Mouse (Mus musculus) midbrain, postnatal 0 days (tissue): ENCODE results near the gene Smg7. TPM values are rescaled to one million over a fixed set of nuclear protein-coding genes. Genes with fewer than 3 reads are reported as not detected.

Experiments used
- ATAC-seq: fragments of 200-750 bp; cut with Nextera tagmentation; 2 replicates; pipeline ENCODE4 v1.8.0; 2017; ENCODE audit warnings: moderate number of reproducible peaks, mild to moderate bottlenecking, moderate TSS enrichment, moderate library complexity; ENCODE audit not compliant: low FRiP score
- DNase-seq: peaks from one replicate; pipeline ENCODE4 v3.0.0-alpha.2; 2015; ENCODE audit warnings: low spot score
- H3K27ac ChIP-seq: fragments of 300-500 bp; sonication (generic); 2 replicates; pipeline ENCODE4 v1.5.1; 2014; ENCODE audit warnings: low read depth, mild to moderate bottlenecking, low read length, mixed read lengths
- H3K27me3 ChIP-seq: fragments of 300-500 bp; sonication (generic); 2 replicates; pipeline ENCODE4 v1.6.1; 2014; ENCODE audit warnings: low read length, control low read depth, mixed read lengths; ENCODE audit not compliant: insufficient read depth
- H3K36me3 ChIP-seq: fragments of 300-500 bp; sonication (generic); 2 replicates; pipeline ENCODE4 v1.6.1; 2014; ENCODE audit warnings: low read length, control low read depth, mixed read lengths; ENCODE audit not compliant: insufficient read depth
- H3K4me1 ChIP-seq: fragments of 300-500 bp; sonication (generic); 2 replicates; pipeline ENCODE4 v1.6.1; 2014; ENCODE audit warnings: mild to moderate bottlenecking, control low read depth, antibody characterized with exemption, low read length, mixed read lengths; ENCODE audit not compliant: insufficient read depth
- H3K4me2 ChIP-seq: fragments of 300-500 bp; sonication (generic); 2 replicates; pipeline ENCODE4 v1.6.1; 2014; ENCODE audit warnings: low read depth, mild to moderate bottlenecking, low read length, mixed read lengths; ENCODE audit not compliant: poor library complexity, severe bottlenecking
- H3K4me3 ChIP-seq: fragments of 300-500 bp; sonication (generic); 2 replicates; pipeline ENCODE4 v1.5.1; 2014; ENCODE audit warnings: low read depth, mild to moderate bottlenecking, low read length, moderate library complexity
- H3K9ac ChIP-seq: fragments of 300-500 bp; sonication (generic); replicated peaks from 2 replicates; pipeline ENCODE4 v1.6.1; 2014; ENCODE audit warnings: mild to moderate bottlenecking, low read length, moderate library complexity, mixed read lengths; ENCODE audit not compliant: poor library complexity, severe bottlenecking
- H3K9me3 ChIP-seq: fragments of 300-500 bp; sonication (generic); 2 replicates; pipeline ENCODE4 v1.6.1; 2016; ENCODE audit warnings: low read length, control low read depth
- CTCF ChIP-seq: IDR thresholded peaks from 2 replicates; pipeline ENCODE4 v1.5.1; 2016; ENCODE audit warnings: antibody characterized with exemption, mild to moderate bottlenecking
- WGBS: fragments of 180-500 bp; shearing (Covaris S2); extraction: QIAGEN DNeasy Blood & Tissue Kit; methylation state at CpG from one replicate; pipeline ENCODE4 v1.1.7; 2014; 5-methylcytosine and 5-hydroxymethylcytosine counted together
- polyA plus RNA-seq: library from polyadenylated mRNA; unstranded; fragments of >200 nt; fragmentation: Nextera tagmentation; extraction: Ambion mirVana; gene quantifications from 2 replicates; pipeline ENCODE4 v1.2.1, GENCODE M21; 2015
- total RNA-seq: library from RNA; depleted of rRNA; stranded (reverse); fragments of >200 nt; gene quantifications from 2 replicates; pipeline ENCODE4 v1.2.3, GENCODE M21; 2014

Gene Smg7
- total and polyA plus RNA-seq, 2 experiments from 2014 or later = 30.5 to 72.6 TPM

GRCm38 (mm10) chr1:152808392-152808680 is 94.1 kb downstream of the Smg7 start:
- WGBS = 96% methylated on average over 2 of the region's 2 CpGs
- no peaks in the 10 kb centered on the region for H3K9me3 ChIP-seq
- H3K4me1 ChIP-seq = no peaks in the 10 kb centered on the region
- DNase-seq = no peak
- no peaks in the 10 kb centered on the region for H3K36me3 ChIP-seq
- H3K27ac ChIP-seq = no peak overlapping the region
- H3K27me3 ChIP-seq = no peaks in the 10 kb centered on the region
- no peak for TF ChIP-seq CTCF
- no peak for ATAC-seq
- H3K4me2 ChIP-seq = no peak overlapping the region
- no peak overlapping the region for H3K9ac ChIP-seq
- H3K4me3 ChIP-seq = no peak overlapping the region

- Histone ChIP-seq H3K4me2 (no peak overlapping the region), H3K4me3 (no peak overlapping the region), H3K27ac (no peak overlapping the region), H3K27me3 (no peaks in the 10 kb centered on the region), H3K36me3 (no peaks in the 10 kb centered on the region), H3K4me1 (no peaks in the 10 kb centered on the region), H3K9ac (no peak overlapping the region), H3K9me3 (no peaks in the 10 kb centered on the region)
- 80% methylated on average over 18 of the region's 18 CpGs for WGBS
- no peak for ATAC-seq
- no peak for DNase-seq
- no peak for TF ChIP-seq CTCF
Measured at GRCm38 (mm10) chr1:152807619-152808391, 94.6 kb downstream of the Smg7 start.

GRCm38 (mm10) chr1:152804907-152805306 is 97.5 kb downstream of the Smg7 start:
- Histone ChIP-seq H3K4me1 (no peaks in the 10 kb centered on the region), H3K36me3 (no peaks in the 10 kb centered on the region), H3K4me3 (no peak overlapping the region), H3K4me2 (no peak overlapping the region), H3K27ac (no peak overlapping the region), H3K9me3 (no peaks in the 10 kb centered on the region), H3K9ac (no peak overlapping the region), H3K27me3 (no peaks in the 10 kb centered on the region)
- no peak for TF ChIP-seq CTCF
- WGBS = 84% methylated on average over 6 of the region's 6 CpGs
- DNase-seq = no peak
- ATAC-seq = no peak

- DNase-seq (no peak), ATAC-seq (no peak)
- Histone ChIP-seq H3K27me3 (no peaks in the 10 kb centered on the region), H3K4me1 (no peaks in the 10 kb centered on the region), H3K4me3 (no peak overlapping the region), H3K27ac (no peak overlapping the region), H3K9me3 (no peaks in the 10 kb centered on the region), H3K36me3 (no peaks in the 10 kb centered on the region), H3K4me2 (no peak overlapping the region), H3K9ac (no peak overlapping the region)
- 86% methylated on average over 13 of the region's 13 CpGs for WGBS
- TF ChIP-seq CTCF = no peak
Measured at GRCm38 (mm10) chr1:152800633-152801176, 101.7 kb downstream of the Smg7 start.

GRCm38 (mm10) chr1:152799897-152800296 is 102.5 kb downstream of the Smg7 start, which contains the start of gene Ncf2:
TSS of gene Ncf2 (plus strand) at chr1:152800194.
- ATAC-seq (no peak), DNase-seq (no peak)
- no peak within 1 kb of the TSS for H3K4me2 ChIP-seq
- WGBS = 14% methylated on average over 2 of the region's 2 CpGs
- no peaks in the 10 kb centered on the region for H3K36me3 ChIP-seq
- H3K9me3 ChIP-seq = no peaks in the 10 kb centered on the region
- no peak within 1 kb of the TSS for H3K4me3 ChIP-seq
- no peaks in the 10 kb centered on the region for H3K4me1 ChIP-seq
- H3K27me3 ChIP-seq = no peaks in the 10 kb centered on the region
- H3K9ac ChIP-seq = no peak within 1 kb of the TSS
- no peak for TF ChIP-seq CTCF
- H3K27ac ChIP-seq = no peak within 1 kb of the TSS

GRCm38 (mm10) chr1:152798125-152798524 is 104.3 kb downstream of the Smg7 start:
- ATAC-seq (no peak), DNase-seq (no peak)
- no peak for TF ChIP-seq CTCF
- H3K9me3 ChIP-seq = no peaks in the 10 kb centered on the region
- H3K27me3 ChIP-seq = no peaks in the 10 kb centered on the region
- no peaks in the 10 kb centered on the region for H3K36me3 ChIP-seq
- no peak overlapping the region for H3K4me2 ChIP-seq
- H3K27ac ChIP-seq = no peak overlapping the region
- WGBS = 84% methylated on average over 9 of the region's 9 CpGs
- H3K4me1 ChIP-seq = no peaks in the 10 kb centered on the region
- H3K9ac ChIP-seq = no peak overlapping the region
- no peak overlapping the region for H3K4me3 ChIP-seq
